Mouse (Mus musculus) heart, embryonic 15.5 days (tissue): ENCODE measurements at regions not wholly inside any gene's neighbourhood (a gene's known extent, or its start where the extent isn't known, plus 50 kb on each side); places are given as distances from the start of the nearest gene placed in this dataset.

Experiments used
- ATAC-seq: fragments of 200-750 bp; cut with Nextera tagmentation; replicated peaks from 2 replicates; pipeline ENCODE4 v1.8.0; 2017; ENCODE audit warnings: low read depth, moderate TSS enrichment; ENCODE audit not compliant: insufficient number of reproducible peaks, insufficient read depth, low FRiP score
- H3K27ac ChIP-seq: fragments of 300-500 bp; sonication (generic); 2 replicates; pipeline ENCODE4 v1.5.1; 2015; ENCODE audit warnings: mild to moderate bottlenecking, inconsistent platforms
- H3K27me3 ChIP-seq: fragments of 300-500 bp; sonication (generic); 2 replicates; pipeline ENCODE4 v1.6.1; 2015; ENCODE audit warnings: inconsistent platforms
- H3K36me3 ChIP-seq: fragments of 300-500 bp; sonication (generic); 2 replicates; pipeline ENCODE4 v1.6.1; 2015; ENCODE audit warnings: mild to moderate bottlenecking, inconsistent platforms
- H3K4me1 ChIP-seq: fragments of 300-500 bp; sonication (generic); replicated peaks from 2 replicates; pipeline ENCODE4 v1.6.1; 2015; ENCODE audit warnings: inconsistent platforms
- H3K4me2 ChIP-seq: fragments of 300-500 bp; sonication (generic); 2 replicates; pipeline ENCODE4 v1.6.1; 2015; ENCODE audit warnings: inconsistent platforms, mild to moderate bottlenecking, moderate library complexity
- H3K4me3 ChIP-seq: fragments of 300-500 bp; sonication (generic); 2 replicates; pipeline ENCODE4 v1.5.1; 2015; ENCODE audit warnings: mild to moderate bottlenecking, inconsistent platforms
- H3K9ac ChIP-seq: fragments of 300-500 bp; sonication (generic); 2 replicates; pipeline ENCODE4 v1.6.1; 2015; ENCODE audit warnings: mild to moderate bottlenecking, inconsistent platforms
- H3K9me3 ChIP-seq: fragments of 300-500 bp; sonication (generic); replicated peaks from 2 replicates; pipeline ENCODE4 v1.6.1; 2016; ENCODE audit warnings: inconsistent platforms
- WGBS: fragments of 180-500 bp; shearing (Covaris S2); methylation state at CpG from one replicate; pipeline ENCODE4 v1.1.7; 2015; ENCODE audit warnings: mixed read lengths; 5-methylcytosine and 5-hydroxymethylcytosine counted together

DNA sequence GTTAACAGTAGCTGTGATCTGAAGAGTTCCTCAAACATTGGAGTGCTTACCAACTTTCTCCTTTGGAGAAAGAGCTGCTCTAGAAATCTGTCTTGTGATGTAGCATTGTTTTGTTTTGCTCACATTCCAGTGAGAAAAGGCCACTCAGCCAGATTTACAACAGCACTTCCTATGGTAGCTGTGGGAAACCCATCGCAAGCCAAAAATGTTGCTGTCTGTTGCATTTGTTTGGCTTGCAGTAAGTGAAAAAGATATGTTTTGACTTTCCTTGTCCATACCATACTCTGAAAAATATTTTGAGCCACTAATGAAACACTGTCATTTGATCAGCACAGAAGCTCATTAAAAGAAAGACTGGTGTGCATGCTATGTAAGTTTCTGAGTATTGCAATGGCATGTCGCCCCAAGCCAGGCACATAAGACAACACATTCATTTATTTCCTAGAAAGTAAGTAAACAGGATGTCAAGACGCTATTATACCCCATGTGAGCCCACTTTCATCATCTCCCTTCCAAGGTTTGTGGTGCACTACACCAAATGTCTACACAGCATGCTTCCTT lies 66.2 kb downstream of the Car2 start:
- H3K36me3 ChIP-seq: no peaks in the 10 kb centered on the region
- no peak overlapping the region for H3K9ac ChIP-seq
- H3K4me2 ChIP-seq: no peak overlapping the region
- H3K4me3 ChIP-seq: no peak overlapping the region
- no peaks in the 10 kb centered on the region for H3K9me3 ChIP-seq
- 67% methylated on average over 3 of the region's 3 CpGs for WGBS
- H3K27me3 ChIP-seq: no peaks in the 10 kb centered on the region
- no peak overlapping the region for H3K27ac ChIP-seq
- no peak for ATAC-seq
- no peaks in the 10 kb centered on the region for H3K4me1 ChIP-seq

DNA sequence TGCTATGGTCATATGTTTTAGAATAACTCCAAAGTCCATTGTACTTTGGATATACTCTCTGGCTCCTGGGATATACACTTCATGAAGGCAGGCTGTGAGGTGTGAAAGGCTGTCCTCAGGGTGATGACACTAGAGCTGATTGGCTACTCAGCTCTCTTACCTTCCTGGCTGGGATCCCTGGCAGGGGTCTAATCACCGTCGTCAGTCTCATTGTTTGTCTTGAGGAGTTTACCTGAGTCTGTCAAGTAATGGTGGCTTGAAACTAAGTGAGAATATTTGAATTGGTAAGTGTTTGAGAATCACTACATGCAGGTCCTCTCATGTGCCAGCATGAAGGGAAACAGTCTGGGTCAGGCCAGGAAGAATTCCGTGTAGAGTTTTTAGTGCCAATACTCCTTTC lies 66.9 kb downstream of the Car2 start:
- Histone ChIP-seq H3K27ac (no peak overlapping the region), H3K4me2 (no peak overlapping the region), H3K4me1 (no peaks in the 10 kb centered on the region), H3K4me3 (no peak overlapping the region), H3K9me3 (no peaks in the 10 kb centered on the region), H3K36me3 (no peaks in the 10 kb centered on the region), H3K27me3 (no peaks in the 10 kb centered on the region), H3K9ac (no peak overlapping the region)
- ATAC-seq: no peak
- 30% methylated on average over 3 of the region's 3 CpGs for WGBS

DNA sequence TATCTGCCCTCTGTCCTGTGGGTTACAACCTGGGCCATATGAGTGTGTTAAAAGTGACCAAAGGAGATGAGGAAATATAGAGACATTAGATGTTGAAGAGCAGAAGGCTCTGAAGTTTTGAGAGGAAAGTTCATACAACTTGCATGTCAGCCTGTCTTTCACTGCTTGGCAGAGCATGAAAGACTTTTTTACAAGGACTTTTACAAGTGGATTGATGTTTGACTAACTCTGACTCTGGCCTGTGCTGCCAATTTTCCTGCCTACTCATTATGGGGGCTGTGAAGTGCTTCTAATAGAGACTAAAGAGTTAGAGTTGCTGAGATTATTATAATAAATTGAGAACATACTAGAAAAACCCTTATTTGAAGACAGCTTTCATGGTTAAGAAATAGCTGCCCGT lies 71.4 kb downstream of the Car2 start:
- Histone ChIP-seq H3K4me2 (no peak overlapping the region), H3K27me3 (no peaks in the 10 kb centered on the region), H3K9me3 (no peaks in the 10 kb centered on the region), H3K4me3 (no peak overlapping the region), H3K27ac (no peak overlapping the region), H3K36me3 (no peaks in the 10 kb centered on the region), H3K4me1 (0 out of 2 replicates have a peak, but pooled peaks cover 4% of the 10 kb centered on the region), H3K9ac (no peak overlapping the region)
- ATAC-seq: no peak
- 75% methylated on average over 1 of the region's 1 CpGs for WGBS

- H3K4me1 ChIP-seq: 0 out of 2 replicates have a peak, but pooled peaks cover 4% of the 10 kb centered on the region
- 48% methylated on average over 1 of the region's 1 CpGs for WGBS
- no peaks in the 10 kb centered on the region for H3K36me3 ChIP-seq
- no peak overlapping the region for H3K9ac ChIP-seq
- H3K27ac ChIP-seq: no peak overlapping the region
- no peak overlapping the region for H3K4me2 ChIP-seq
- H3K9me3 ChIP-seq: no peaks in the 10 kb centered on the region
- H3K4me3 ChIP-seq: no peak overlapping the region
- no peaks in the 10 kb centered on the region for H3K27me3 ChIP-seq
- ATAC-seq: no peak
Observed at GRCm38 (mm10) chr3:14958277-14958676, 72.2 kb downstream of the Car2 start.

DNA sequence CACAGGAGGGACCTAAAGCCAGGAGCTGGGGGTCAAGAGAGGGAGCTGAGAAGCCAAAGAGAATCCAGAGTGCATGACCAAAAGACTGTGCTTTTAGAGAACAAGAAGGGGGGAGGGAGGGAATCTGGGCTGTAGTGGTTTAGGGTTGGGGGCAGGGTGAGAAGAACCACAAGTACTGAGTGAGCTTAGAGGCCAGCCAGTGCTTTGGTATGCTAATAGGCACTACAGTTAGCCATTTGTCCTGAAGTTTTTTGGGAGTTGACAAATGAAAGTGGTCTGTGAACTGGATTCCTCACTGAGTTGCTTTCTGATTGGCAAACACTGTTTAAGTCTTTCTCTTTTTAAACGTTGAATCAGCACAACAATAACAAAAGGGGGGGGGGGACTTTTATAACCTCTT lies 73.5 kb downstream of the Car2 start:
- H3K4me3 ChIP-seq: no peak overlapping the region
- H3K9ac ChIP-seq: no peak overlapping the region
- H3K9me3 ChIP-seq: no peaks in the 10 kb centered on the region
- no peak for ATAC-seq
- no peak overlapping the region for H3K4me2 ChIP-seq
- no peaks in the 10 kb centered on the region for H3K27me3 ChIP-seq
- 0 out of 2 replicates have a peak, but pooled peaks cover 4% of the 10 kb centered on the region for H3K4me1 ChIP-seq
- 4% methylated on average over 1 of the region's 1 CpGs for WGBS
- H3K27ac ChIP-seq: no peak overlapping the region
- no peaks in the 10 kb centered on the region for H3K36me3 ChIP-seq

GRCm38 (mm10) chr3:14964795-14965194 lies 78.7 kb downstream of the Car2 start:
- Histone ChIP-seq H3K4me3 (no peak overlapping the region), H3K27ac (no peak overlapping the region), H3K27me3 (no peaks in the 10 kb centered on the region), H3K9me3 (no peaks in the 10 kb centered on the region), H3K9ac (no peak overlapping the region), H3K4me2 (no peak overlapping the region), H3K36me3 (no peaks in the 10 kb centered on the region), H3K4me1 (no peaks in the 10 kb centered on the region)
- WGBS: 63% methylated on average over 5 of the region's 5 CpGs
- ATAC-seq: no peak

- Histone ChIP-seq H3K27me3 (no peaks in the 10 kb centered on the region), H3K9ac (no peak overlapping the region), H3K4me2 (no peak overlapping the region), H3K4me1 (no peaks in the 10 kb centered on the region), H3K36me3 (no peaks in the 10 kb centered on the region), H3K4me3 (no peak overlapping the region), H3K27ac (no peak overlapping the region), H3K9me3 (no peaks in the 10 kb centered on the region)
- ATAC-seq: no peak
- 61% methylated on average over 5 of the region's 5 CpGs for WGBS
Observed at GRCm38 (mm10) chr3:14965438-14966044, 79.5 kb downstream of the Car2 start.

GRCm38 (mm10) chr3:14967235-14967634 lies 81.2 kb downstream of the Car2 start:
- Histone ChIP-seq H3K4me2 (no peak overlapping the region), H3K4me1 (no peaks in the 10 kb centered on the region), H3K36me3 (no peaks in the 10 kb centered on the region), H3K27me3 (no peaks in the 10 kb centered on the region), H3K9me3 (no peaks in the 10 kb centered on the region), H3K4me3 (no peak overlapping the region), H3K27ac (no peak overlapping the region), H3K9ac (no peak overlapping the region)
- 78% methylated on average over 5 of the region's 5 CpGs for WGBS
- no peak for ATAC-seq

- H3K4me1 ChIP-seq: no peaks in the 10 kb centered on the region
- H3K4me2 ChIP-seq: no peak overlapping the region
- H3K9me3 ChIP-seq: no peaks in the 10 kb centered on the region
- H3K4me3 ChIP-seq: no peak overlapping the region
- H3K36me3 ChIP-seq: no peaks in the 10 kb centered on the region
- no peaks in the 10 kb centered on the region for H3K27me3 ChIP-seq
- no peak overlapping the region for H3K9ac ChIP-seq
- ATAC-seq: no peak
- 86% methylated on average over 1 of the region's 1 CpGs for WGBS
- no peak overlapping the region for H3K27ac ChIP-seq
Observed at GRCm38 (mm10) chr3:14968345-14968744, 82.3 kb downstream of the Car2 start.

- H3K4me2 ChIP-seq: no peak overlapping the region
- ATAC-seq: no peak
- no peak overlapping the region for H3K4me3 ChIP-seq
- H3K27ac ChIP-seq: no peak overlapping the region
- H3K9ac ChIP-seq: no peak overlapping the region
- WGBS: 70% methylated on average over 6 of the region's 6 CpGs
- no peaks in the 10 kb centered on the region for H3K9me3 ChIP-seq
- H3K36me3 ChIP-seq: no peaks in the 10 kb centered on the region
- no peaks in the 10 kb centered on the region for H3K27me3 ChIP-seq
- no peaks in the 10 kb centered on the region for H3K4me1 ChIP-seq
Observed at GRCm38 (mm10) chr3:14969698-14970097, 83.6 kb downstream of the Car2 start.

DNA sequence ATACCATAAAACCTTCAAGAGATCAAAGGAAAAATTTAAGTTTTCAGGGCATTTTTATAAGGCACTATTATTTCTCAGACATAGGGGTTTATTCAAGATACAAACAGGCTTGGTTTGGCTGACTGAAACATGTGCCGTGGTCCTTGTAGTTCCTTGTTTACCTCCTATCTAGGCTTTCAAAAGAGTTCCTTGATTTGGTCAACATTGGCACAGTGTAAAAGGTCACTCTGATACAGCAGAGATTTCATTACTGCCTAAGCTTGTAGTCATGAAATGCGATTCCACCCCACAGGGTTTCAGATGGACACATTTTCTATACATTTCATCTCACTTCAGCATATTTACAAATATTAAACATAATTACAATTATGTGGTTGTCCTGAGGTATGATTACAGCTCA lies 85.6 kb downstream of the Car2 start:
- Histone ChIP-seq H3K9me3 (no peaks in the 10 kb centered on the region), H3K4me2 (no peak overlapping the region), H3K4me1 (no peaks in the 10 kb centered on the region), H3K27me3 (no peaks in the 10 kb centered on the region), H3K27ac (no peak overlapping the region), H3K4me3 (no peak overlapping the region), H3K36me3 (no peaks in the 10 kb centered on the region), H3K9ac (no peak overlapping the region)
- 76% methylated on average over 2 of the region's 2 CpGs for whole genome bisulfite sequencing
- ATAC-seq: no peak

DNA sequence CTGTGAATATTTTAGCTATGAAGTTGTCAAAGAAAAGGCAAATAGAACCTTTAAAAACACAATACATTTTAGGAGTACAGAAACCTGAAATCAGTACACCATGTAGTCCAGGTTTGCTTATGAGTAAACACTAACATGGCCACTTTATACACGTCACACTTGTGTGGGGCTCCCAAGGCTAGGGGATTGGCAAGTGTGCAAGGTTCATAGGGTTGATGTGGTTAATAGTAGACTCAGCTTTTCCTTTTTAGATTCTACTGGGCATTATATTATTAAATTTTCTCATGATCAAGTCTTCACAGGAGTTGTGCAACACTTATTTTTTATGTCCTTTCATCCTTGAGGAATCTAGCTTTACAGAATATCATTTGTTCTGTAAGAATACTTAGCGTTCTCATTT lies 88.7 kb downstream of the Car2 start:
- Histone ChIP-seq H3K27ac (no peak overlapping the region), H3K36me3 (no peaks in the 10 kb centered on the region), H3K9ac (no peak overlapping the region), H3K4me2 (no peak overlapping the region), H3K4me1 (0 out of 2 replicates have a peak, but pooled peaks cover 4% of the 10 kb centered on the region), H3K9me3 (no peaks in the 10 kb centered on the region), H3K27me3 (no peaks in the 10 kb centered on the region), H3K4me3 (no peak overlapping the region)
- no peak for ATAC-seq
- WGBS: 90% methylated on average over 2 of the region's 2 CpGs
